Mouse (Mus musculus): ENCODE data around the gene Kcnk7.
A peak's percentile ranks its signal among the peaks of the same experiment; 100 is the strongest.
"Not testable (repeated sequence)": the region's sequence is repeated elsewhere in the genome, so short reads cannot be mapped to it uniquely, and the experiment has no call there.

Gene Kcnk7

DNA sequence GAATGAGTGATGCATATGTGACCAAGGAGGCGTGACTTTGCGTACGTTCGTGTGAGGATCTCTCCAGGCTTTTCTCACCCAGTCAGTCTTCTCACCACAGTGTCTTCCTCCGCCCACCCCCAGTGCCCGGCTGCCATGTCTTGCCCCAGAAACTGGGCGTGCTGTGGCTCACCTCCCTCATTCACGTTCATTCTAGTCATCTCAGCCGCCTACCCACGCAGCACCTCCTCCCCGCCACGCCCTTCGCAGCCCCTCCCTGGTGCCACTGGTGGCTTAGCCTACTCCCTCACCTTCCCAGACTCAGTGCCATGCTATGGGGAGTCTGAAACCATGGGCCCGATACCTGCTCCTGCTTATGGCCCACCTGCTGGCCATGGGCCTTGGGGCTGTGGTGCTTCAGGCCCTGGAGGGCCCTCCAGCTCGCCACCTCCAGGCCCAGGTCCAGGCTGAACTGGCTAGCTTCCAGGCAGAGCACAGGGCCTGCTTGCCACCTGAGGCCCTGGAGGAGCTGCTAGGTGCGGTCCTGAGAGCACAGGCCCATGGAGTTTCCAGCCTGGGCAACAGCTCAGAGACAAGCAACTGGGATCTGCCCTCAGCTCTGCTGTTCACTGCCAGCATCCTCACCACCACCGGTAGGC is at the start of gene Kcnk7:
Gene Kcnk7, plus strand, starts transcription at position 205 of the 638 bp plus-strand sequence.
- DNase-seq (ENCODE audit: low read depth): no peak

GRCm38 (mm10) chr19:5654720-5655298 is 49.4 kb upstream of the Kcnk7 start:
- DNase-seq (ENCODE audit: low read depth): no peak

- peak; percentile 45 for DNase-seq (ENCODE audit: low read depth)
Measured at GRCm38 (mm10) chr19:5660942-5661751, 43.0 kb upstream of the Kcnk7 start.

DNA sequence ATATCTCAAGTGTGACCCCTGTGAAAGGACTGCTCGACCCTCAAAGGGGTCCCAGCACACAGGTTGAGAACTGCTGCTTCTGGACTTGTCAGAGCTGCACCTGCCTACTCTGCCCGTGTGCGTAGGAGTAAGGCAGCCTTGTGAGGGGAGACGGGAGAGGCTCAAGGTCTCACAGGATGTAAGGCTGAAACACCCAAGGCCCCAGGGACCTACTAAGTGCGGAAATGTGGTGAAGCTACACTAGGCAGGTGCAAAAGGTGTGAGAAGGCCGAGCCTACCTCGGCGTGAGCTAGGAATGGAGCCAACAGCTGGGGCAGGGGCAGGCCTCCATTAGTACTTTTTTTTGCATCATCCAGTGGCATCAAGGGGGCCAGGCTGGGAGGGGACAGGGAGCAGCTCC is 41.9 kb upstream of the Kcnk7 start:
- no peak for DNase-seq (ENCODE audit: low read depth)

DNA sequence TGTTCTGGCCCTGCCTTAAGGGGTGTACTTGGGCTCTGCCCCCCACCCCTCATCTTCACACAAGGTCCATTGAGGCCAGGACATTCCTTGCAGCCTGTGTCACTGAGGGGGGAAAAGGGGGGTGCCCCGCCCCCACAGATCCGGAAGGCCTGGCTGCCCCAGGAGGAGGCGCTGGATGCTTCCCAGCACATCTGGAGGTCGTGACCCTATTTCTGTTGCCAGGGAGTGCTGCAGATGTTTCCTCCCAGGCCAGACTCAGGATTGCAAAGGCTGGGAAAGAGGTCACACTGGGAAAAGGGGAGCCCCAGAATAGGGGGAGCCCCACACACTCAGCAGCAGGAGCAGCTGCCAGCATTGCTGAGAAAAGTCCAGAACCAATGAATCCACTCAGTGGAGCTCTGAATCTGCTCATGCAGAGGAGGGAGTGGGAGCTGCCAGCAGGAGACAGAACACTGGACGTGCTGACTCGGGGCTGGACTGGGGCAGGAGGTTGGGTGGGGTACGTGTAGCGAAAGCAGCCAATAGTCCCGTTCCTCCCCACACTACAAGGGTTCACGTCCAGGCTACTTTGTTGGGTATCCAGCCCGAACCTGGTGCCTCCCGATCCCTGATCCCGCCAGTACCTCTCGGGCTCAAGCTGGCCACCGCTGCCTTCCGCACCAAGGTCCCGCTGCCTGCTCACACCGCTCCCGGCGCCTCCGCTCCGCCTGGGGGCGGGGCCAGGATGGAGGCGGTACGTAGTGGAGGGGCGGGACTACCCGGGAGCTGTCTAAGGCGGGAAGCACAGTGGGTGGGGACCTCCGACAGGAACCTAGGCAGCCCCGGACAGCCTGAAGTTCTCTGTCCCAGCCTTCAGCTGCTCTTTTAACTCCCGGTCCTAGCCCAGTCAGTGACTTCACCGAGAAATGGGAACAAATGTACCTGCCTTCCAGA is 40.9 kb upstream of the Kcnk7 start, which contains the start of gene Sipa1:
Gene Sipa1, minus strand, starts transcription at position 727 of the 933 bp plus-strand sequence.
- DNase-seq (ENCODE audit: low read depth): peak; percentile 90

DNA sequence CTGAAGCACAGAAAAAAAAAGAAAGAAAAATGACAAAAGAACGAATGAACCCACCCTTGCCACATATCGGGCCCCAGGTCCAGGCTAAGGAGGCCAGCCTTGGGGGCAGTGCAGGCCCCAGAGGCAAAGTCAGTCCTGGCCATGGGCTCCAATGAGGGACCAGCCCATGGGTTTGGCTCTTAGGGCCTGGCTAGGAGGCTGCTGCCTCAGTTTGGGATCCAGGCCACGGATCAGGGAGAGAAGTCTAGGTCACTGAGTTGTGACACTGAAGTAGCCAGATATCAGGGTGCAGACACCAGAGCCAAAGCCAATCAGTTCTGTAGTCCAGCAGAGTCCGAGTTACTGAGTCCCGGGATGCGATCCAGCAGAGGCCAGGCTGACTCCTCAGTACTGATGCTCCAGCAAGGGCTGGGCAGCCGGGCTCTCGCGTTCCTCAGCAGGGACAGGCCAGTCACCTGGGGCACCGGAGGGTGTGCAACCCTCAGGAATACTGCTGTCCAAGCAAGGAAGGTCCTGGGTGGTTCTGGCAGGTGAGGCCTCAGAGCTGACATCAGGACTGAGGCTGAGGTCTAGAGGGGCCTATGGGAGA is 39.4 kb upstream of the Kcnk7 start:
- no peak for DNase-seq (ENCODE audit: low read depth)

DNA sequence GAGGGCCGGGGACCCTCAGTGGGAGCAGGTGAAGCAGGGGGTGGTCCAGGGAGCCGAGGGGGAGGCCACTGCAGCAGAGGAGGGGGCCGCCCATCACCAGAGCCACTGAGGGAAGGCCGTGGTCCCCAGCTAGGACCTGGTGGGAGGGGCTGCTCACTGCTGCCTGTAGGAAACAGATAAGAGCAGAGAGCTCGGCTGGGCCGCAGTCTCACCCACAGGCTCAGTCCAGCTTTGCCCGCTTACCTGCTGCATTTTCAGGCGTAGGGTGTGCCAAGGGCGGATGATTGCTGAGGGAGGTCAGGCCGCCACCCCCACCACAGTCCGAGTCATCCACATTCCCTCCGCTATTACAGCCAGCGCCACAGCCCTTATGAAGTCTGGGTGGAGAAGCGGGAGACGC is 38.7 kb upstream of the Kcnk7 start:
- no peak for DNase-seq (ENCODE audit: low read depth)

DNA sequence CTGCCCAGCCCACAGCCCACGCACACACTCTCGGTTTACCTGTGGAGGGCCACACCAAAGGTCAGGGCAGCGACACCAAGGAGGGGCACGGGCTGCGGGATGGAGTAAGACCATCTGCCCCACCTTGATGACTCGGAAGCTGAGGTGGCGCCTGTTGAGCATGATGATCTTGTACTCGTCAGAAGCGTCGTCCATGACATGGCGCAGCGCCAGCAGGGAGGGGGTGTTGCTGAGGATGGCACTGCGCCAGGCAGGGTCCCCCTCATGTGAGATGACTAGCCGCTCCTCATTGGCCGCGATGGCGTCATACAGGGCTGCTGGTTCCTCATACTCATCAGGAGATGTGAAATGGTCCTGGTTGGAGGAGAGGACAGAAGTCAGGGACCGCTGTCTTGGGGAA is 37.8 kb upstream of the Kcnk7 start:
- DNase-seq (ENCODE audit: low read depth): no peak

DNA sequence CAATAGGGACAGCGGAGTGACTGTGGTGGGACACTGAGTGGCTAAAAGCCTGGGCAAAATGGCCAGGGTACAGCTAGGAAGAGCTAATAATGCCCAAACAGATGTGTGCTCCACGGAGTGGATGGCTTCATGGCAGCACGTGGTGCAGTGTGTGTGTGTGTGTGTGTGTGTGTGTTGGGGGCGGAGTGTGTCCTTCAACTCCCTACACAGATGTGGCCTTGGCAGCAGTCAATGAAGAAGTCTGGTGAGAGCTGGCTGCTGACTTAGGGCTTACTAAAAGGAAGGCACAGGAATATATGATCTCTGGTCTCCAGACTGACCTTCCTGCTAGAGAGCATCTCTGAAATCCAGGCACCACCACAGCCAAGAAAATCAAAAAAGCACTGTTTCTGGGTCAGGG is 35.8 kb upstream of the Kcnk7 start:
- no peak for DNase-seq (ENCODE audit: low read depth)

- DNase-seq (ENCODE audit: low read depth): no peak
Measured at GRCm38 (mm10) chr19:5680432-5680831, 23.7 kb upstream of the Kcnk7 start.

DNA sequence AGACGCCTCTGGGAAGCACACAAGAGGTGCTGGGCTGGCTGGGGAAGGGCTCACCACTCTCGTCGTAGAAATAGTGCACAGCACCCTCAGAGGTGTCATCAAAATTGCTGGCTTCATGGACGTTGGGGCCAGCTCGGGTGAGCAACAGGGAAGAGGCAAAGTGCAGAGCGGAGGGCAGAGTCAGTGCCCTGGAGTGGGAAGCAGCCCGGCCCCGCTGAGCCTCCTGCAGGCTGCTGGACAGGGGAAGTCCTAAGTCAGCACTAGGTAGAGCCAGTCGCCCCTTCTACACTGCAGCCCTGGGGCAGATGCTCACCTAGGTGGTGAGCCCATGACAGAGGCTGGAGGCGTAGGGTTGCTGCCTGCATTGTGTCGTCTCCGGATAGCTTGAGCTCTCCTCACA is 19.9 kb upstream of the Kcnk7 start:
- DNase-seq (ENCODE audit: low read depth): no peak

- DNase-seq (ENCODE audit: low read depth): no peak
Measured at GRCm38 (mm10) chr19:5684985-5685384, 19.2 kb upstream of the Kcnk7 start.

- DNase-seq (ENCODE audit: low read depth): no peak
Measured at GRCm38 (mm10) chr19:5685431-5685830, 18.7 kb upstream of the Kcnk7 start.

GRCm38 (mm10) chr19:5685861-5686260 is 18.3 kb upstream of the Kcnk7 start:
- no peak for DNase-seq (ENCODE audit: low read depth)

DNA sequence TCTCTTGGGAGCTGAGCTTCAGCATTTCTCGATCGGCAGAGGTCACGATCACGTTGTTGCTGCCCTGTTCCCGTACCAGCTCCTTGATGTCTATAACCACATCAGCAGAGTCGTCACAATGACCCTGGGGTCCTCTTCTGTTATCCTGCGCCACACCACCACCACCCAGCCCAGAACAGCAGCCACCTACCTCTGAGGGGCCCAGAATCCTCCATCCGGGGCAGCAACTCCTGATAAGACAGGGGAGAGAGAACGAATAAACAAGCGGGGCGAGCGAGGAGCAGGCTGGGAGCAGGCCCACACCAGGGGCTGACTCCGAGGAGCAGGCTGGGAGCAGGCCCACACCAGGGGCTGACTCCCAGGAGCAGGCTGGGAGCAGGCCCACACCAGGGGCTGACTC is 17.7 kb upstream of the Kcnk7 start:
- no peak for DNase-seq (ENCODE audit: low read depth)

DNA sequence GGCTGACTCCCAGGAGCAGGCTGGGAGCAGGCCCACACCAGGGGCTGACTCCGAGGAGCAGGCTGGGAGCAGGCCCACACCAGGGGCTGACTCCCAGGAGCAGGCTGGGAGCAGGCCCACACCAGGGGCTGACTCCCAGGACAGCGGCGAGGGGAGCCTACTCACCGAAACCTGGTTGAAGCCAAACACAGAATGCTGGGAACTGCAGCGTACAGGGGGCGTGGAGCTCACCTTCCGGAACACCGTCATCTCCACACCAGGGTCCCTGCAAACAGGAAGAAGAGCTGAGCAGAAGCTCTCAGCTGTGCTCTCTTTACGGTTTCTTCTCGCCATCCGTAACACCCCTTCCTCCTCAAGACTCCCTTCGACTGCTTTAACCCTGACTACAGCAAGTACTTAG is 17.2 kb upstream of the Kcnk7 start:
- not testable (repeated sequence) for DNase-seq (ENCODE audit: low read depth)

DNA sequence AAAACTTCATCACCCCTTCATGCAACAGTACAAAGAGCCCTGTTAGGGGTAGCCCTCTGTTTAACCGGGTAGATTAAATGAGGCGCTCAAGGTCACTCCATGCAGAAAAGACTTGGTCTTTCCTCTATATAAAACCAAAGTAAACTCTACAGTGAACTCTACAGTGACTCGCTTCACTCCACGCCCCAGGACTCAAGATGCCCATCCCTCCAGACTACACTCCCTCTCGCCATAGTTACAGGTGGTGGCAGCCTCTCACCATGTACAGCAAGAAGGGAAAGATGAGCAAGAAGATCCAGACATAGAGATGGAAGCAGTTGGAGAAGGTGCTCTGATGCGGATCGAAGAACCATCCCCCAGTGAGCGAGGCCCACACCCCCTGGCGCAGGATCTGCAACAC is 16.4 kb upstream of the Kcnk7 start:
- no peak for DNase-seq (ENCODE audit: low read depth)

DNA sequence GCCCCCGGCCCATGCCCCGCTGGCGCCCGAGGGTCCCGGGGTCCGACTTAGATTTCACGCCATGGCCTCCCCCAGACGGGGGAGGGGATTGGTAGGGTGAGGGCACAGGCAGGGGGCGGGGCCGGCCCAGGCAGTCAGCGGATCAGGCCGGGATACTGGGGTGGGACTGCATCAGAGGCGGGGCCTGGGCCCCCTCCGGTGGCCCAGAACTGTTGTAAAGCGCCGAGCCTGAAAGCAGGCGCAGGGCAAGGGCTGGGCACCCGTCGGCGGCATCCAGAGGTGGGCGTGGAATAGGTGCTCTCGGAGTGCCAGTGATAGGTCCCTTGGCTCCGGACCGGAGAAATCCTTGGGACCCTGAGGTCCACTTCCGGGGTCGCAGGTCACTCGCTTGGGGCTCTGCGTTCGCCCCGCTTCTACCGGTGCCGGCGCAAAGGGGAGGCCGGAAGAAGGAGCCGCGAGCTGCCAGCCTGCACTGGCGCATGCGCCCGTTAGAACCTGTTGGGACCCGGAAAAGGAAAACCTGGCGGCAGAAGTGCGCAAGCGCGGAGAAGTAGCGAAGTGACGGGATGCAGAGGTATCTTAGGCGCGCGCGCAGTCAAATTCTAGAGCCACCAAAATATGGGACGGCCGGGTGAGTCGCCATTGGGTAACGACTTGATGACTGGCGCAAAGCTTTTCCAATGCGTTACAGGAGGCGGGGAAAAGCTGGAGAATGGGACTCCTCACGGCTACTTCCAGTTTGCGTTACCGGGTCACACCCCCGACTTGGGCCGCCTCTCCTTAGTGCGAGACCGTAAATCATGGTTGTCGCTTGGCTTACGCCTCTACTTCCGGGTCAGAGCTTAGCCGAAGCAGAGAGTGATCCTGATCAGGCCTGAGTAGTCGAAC is 15.7 kb upstream of the Kcnk7 start, which contains the start of the genes Map3k11 and Pcnx3:
Gene Map3k11, plus strand, starts transcription at position 543 of the 888 bp plus-strand sequence.
Gene Pcnx3, minus strand, starts transcription at position 709 of the 888 bp plus-strand sequence.
- peak; percentile 97 for DNase-seq (ENCODE audit: low read depth)

GRCm38 (mm10) chr19:5689088-5689428 is 15.1 kb upstream of the Kcnk7 start:
- no peak for DNase-seq (ENCODE audit: low read depth)

DNA sequence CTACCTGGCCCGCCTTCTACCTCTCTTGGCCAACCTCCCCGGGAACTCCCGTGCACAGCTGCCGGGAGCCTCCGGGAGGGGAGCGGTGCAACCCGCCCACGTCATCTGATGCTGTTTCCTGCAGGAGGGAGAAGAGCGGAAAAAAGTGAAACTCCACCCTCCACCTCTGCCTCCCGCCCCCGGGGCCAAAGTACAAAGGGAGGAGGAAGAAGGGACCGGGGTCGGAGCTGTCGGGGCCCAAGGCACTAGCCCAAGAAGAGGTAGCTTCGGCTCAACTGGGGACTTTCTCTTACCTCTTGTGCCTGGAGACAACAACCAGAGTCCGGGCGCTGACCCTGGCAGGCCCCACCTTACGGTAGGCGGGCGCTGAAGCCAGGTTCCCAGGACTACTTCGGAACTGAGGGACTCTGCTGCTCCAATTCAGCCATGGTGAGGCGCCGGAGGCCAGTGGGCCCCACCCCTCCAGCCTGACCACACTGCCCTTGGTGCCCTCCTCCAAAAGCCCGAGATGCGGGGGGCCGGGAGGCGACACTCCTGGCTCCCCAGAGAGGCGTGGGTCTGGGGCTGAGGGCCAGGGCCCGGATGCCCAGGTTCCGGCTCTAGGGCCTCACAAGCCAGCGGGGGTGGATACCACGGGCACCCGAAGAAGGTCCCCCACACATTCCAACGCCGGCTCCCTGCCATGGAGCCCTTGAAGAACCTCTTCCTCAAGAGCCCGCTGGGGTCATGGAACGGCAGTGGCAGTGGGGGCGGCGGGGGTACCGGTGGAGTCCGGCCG is 14.4 kb upstream of the Kcnk7 start:
- DNase-seq (ENCODE audit: low read depth): peak; percentile 83
